Mouse (Mus musculus): ENCODE data around the gene Fth1. TPM values are rescaled to one million over a fixed set of nuclear protein-coding genes. Genes with fewer than 3 reads are reported as not detected.
A peak's percentile ranks its signal among the peaks of the same experiment; 100 is the strongest.

Gene Fth1
- polyA plus RNA-seq, 1 experiment from 2014 or later, result 1,712 TPM

GRCm38 (mm10) chr19:10021981-10022380 is 41.6 kb downstream of the Fth1 start:
- WGBS, result 72% methylated on average over 2 of the region's 2 CpGs
- no peak overlapping the region for H3K4me3 ChIP-seq (ENCODE audit: low read depth, low read length)
- 0 out of 2 replicates have a peak overlapping the region, but pooled peaks have one; percentile 40 for H3K9ac ChIP-seq (ENCODE audit: low read depth, low read length)
- no peak for DNase-seq (ENCODE audit: low spot score)
- peaks cover 42% of the 10 kb centered on the region for H3K4me1 ChIP-seq (ENCODE audit: control insufficient read depth, insufficient read depth, low read length)
- H3K27me3 ChIP-seq (replicated peaks; ENCODE audit: control insufficient read depth, insufficient read depth, low read length), result no peaks in the 10 kb centered on the region
- H3K36me3 ChIP-seq (ENCODE audit: control insufficient read depth, insufficient read depth, low read length), result no peaks in the 10 kb centered on the region; the same call in 1 of the 2 replicates
- no peaks in the 10 kb centered on the region for H3K9me3 ChIP-seq (ENCODE audit: control insufficient read depth, low read length)
- no peak overlapping the region for H3K4me2 ChIP-seq (ENCODE audit: low read depth, low read length)
- H3K27ac ChIP-seq (replicated peaks; ENCODE audit: low read depth, low read length), result no peak overlapping the region
- no peak for ATAC-seq (ENCODE audit: low read depth)

- peak; percentile 68 for DNase-seq (ENCODE audit: low spot score)
- Histone ChIP-seq H3K27ac (replicated peaks; ENCODE audit: low read depth, low read length) (peak overlapping the region; percentile 76), H3K4me1 (ENCODE audit: control insufficient read depth, insufficient read depth, low read length) (peaks cover 38% of the 10 kb centered on the region), H3K4me2 (ENCODE audit: low read depth, low read length) (no peak overlapping the region), H3K36me3 (ENCODE audit: control insufficient read depth, insufficient read depth, low read length) (peaks cover 2% of the 10 kb centered on the region), H3K4me3 (ENCODE audit: low read depth, low read length) (no peak overlapping the region), H3K9ac (ENCODE audit: low read depth, low read length) (peak overlapping the region; percentile 40; the same call in 1 of the 2 replicates), H3K27me3 (replicated peaks; ENCODE audit: control insufficient read depth, insufficient read depth, low read length) (no peaks in the 10 kb centered on the region), H3K9me3 (ENCODE audit: control insufficient read depth, low read length) (no peaks in the 10 kb centered on the region)
- WGBS, result 65% methylated on average over 5 of the region's 5 CpGs
- peak; percentile 30; the same call in 1 of the 2 replicates for ATAC-seq (ENCODE audit: low read depth)
Measured at GRCm38 (mm10) chr19:10022414-10023303, 42.3 kb downstream of the Fth1 start.

DNA sequence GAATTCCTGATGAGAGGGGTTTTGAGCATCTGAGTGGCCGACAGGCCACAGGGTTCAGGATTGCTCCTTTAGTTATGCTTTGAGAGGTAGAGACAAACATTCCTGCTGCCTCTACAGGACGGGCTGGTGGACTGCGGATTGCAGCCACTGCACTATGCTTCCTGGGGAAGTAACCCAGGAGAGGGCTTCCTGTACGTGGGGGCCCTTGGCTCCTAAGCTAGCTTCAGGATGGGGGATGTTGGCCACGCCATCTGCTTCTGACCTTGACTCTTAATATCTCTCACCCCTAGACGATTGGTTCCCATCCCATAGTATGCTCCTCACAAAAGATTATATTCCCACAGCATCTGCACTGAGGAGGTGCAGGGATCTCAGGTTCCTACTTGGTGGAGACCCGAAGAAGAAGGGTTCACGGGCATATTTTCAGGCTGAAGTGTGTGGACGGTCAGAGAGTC is 42.9 kb downstream of the Fth1 start:
- ATAC-seq (ENCODE audit: low read depth) (no peak), DNase-seq (ENCODE audit: low spot score) (no peak)
- Histone ChIP-seq H3K4me3 (ENCODE audit: low read depth, low read length) (no peak overlapping the region), H3K4me2 (ENCODE audit: low read depth, low read length) (no peak overlapping the region), H3K27ac (replicated peaks; ENCODE audit: low read depth, low read length) (peak overlapping the region; percentile 76), H3K4me1 (ENCODE audit: control insufficient read depth, insufficient read depth, low read length) (peaks cover 36% of the 10 kb centered on the region), H3K9me3 (ENCODE audit: control insufficient read depth, low read length) (no peaks in the 10 kb centered on the region), H3K36me3 (ENCODE audit: control insufficient read depth, insufficient read depth, low read length) (peaks cover 9% of the 10 kb centered on the region), H3K9ac (ENCODE audit: low read depth, low read length) (peak overlapping the region; percentile 40; the same call in 1 of the 2 replicates), H3K27me3 (replicated peaks; ENCODE audit: control insufficient read depth, insufficient read depth, low read length) (no peaks in the 10 kb centered on the region)
- 62% methylated on average over 9 of the region's 9 CpGs for WGBS

DNA sequence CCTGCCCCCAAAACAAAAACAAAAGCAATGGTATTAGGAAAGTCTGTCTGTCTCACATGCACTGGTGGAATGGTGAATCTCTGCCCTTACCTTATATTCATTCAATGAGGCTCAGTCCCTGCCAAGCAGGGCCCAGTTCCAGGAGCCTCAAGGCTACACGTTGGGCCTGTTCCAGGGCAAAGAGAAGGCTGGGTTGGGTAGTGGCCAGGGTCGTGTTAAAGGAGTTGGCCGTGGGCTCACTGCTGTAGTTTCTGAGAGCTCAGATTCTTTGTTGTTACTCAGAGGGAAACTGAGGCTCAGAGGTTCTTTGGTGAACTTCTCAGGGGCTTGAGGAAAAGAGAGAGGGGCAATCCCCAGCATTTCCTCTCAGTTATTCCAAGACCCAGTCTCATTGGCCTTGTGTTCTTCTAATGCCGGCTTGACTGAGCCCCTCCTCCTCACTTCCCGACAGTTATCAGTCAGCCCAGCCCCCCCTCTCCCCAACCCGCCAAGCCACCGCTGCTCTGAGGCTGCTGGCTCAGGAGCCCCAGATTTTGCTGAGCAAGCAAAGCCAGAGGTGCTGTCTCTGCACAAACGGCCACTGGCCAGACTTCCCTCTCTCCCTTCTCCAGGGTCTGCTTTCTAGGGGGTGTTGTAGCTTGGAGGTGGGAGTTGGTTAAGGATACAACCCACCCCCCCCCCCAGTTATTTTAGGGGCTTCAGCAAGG is 44.9 kb downstream of the Fth1 start:
- H3K27ac ChIP-seq (replicated peaks; ENCODE audit: low read depth, low read length), result peak overlapping the region; percentile 80
- WGBS, result 18% methylated on average over 8 of the region's 8 CpGs
- peak; percentile 81 for DNase-seq (ENCODE audit: low spot score)
- ATAC-seq (ENCODE audit: low read depth), result peak; percentile 65; the same call in 1 of the 2 replicates
- peak overlapping the region; percentile 20; the same call in 1 of the 2 replicates for H3K4me2 ChIP-seq (ENCODE audit: low read depth, low read length)
- H3K4me1 ChIP-seq (ENCODE audit: control insufficient read depth, insufficient read depth, low read length), result peaks cover 27% of the 10 kb centered on the region
- no peak overlapping the region for H3K9ac ChIP-seq (ENCODE audit: low read depth, low read length)
- H3K36me3 ChIP-seq (ENCODE audit: control insufficient read depth, insufficient read depth, low read length), result peaks cover 24% of the 10 kb centered on the region
- H3K9me3 ChIP-seq (ENCODE audit: control insufficient read depth, low read length), result no peaks in the 10 kb centered on the region
- no peak overlapping the region for H3K4me3 ChIP-seq (ENCODE audit: low read depth, low read length)
- H3K27me3 ChIP-seq (replicated peaks; ENCODE audit: control insufficient read depth, insufficient read depth, low read length), result no peaks in the 10 kb centered on the region

GRCm38 (mm10) chr19:10029746-10030145 is 49.3 kb downstream of the Fth1 start:
- no peak overlapping the region for H3K4me3 ChIP-seq (ENCODE audit: low read depth, low read length)
- 93% methylated on average over 2 of the region's 2 CpGs for WGBS
- H3K4me2 ChIP-seq (ENCODE audit: low read depth, low read length), result no peak overlapping the region
- no peak overlapping the region for H3K9ac ChIP-seq (ENCODE audit: low read depth, low read length)
- H3K27ac ChIP-seq (replicated peaks; ENCODE audit: low read depth, low read length), result no peak overlapping the region
- no peaks in the 10 kb centered on the region for H3K27me3 ChIP-seq (replicated peaks; ENCODE audit: control insufficient read depth, insufficient read depth, low read length)
- DNase-seq (ENCODE audit: low spot score) (no peak), ATAC-seq (ENCODE audit: low read depth) (no peak)
- H3K9me3 ChIP-seq (ENCODE audit: control insufficient read depth, low read length), result no peaks in the 10 kb centered on the region
- peaks cover 31% of the 10 kb centered on the region for H3K36me3 ChIP-seq (ENCODE audit: control insufficient read depth, insufficient read depth, low read length)
- peaks cover 11% of the 10 kb centered on the region; the same call in 1 of the 2 replicates for H3K4me1 ChIP-seq (ENCODE audit: control insufficient read depth, insufficient read depth, low read length)

GRCm38 (mm10) chr19:10033211-10033973 is 53.0 kb downstream of the Fth1 start:
- 41% methylated on average over 8 of the region's 8 CpGs for WGBS
- Histone ChIP-seq H3K36me3 (ENCODE audit: control insufficient read depth, insufficient read depth, low read length) (peaks cover 29% of the 10 kb centered on the region; the same call in 1 of the 2 replicates), H3K4me2 (ENCODE audit: low read depth, low read length) (no peak overlapping the region), H3K27ac (replicated peaks; ENCODE audit: low read depth, low read length) (no peak overlapping the region), H3K27me3 (replicated peaks; ENCODE audit: control insufficient read depth, insufficient read depth, low read length) (no peaks in the 10 kb centered on the region), H3K9ac (ENCODE audit: low read depth, low read length) (no peak overlapping the region), H3K9me3 (ENCODE audit: control insufficient read depth, low read length) (no peaks in the 10 kb centered on the region), H3K4me1 (ENCODE audit: control insufficient read depth, insufficient read depth, low read length) (0 out of 2 replicates have a peak, but pooled peaks cover under 1% of the 10 kb centered on the region), H3K4me3 (ENCODE audit: low read depth, low read length) (no peak overlapping the region)
- ATAC-seq (ENCODE audit: low read depth) (peak; percentile 56), DNase-seq (ENCODE audit: low spot score) (peak; percentile 71)

DNA sequence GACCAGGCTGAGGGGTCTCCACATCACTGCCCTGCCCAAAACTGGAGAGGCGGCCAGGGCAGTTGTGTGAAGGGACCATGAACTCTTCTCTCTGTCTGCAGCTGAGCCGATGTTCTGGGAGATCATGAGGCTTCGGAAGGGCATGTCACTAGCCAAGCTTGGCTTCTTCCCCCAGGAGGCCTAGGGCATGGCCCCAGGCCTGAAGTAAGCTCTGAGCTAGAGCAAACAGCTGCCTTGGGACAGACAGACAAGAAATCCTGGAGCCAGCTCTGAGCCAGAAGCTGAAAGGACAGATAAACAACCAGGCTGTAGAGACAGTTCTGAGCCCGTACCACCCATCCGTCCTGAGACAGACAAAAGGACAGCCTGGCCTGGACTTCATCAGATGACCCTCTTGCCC is 54.0 kb downstream of the Fth1 start:
- H3K4me3 ChIP-seq (ENCODE audit: low read depth, low read length), result no peak overlapping the region
- peaks cover 8% of the 10 kb centered on the region; the same call in 1 of the 2 replicates for H3K4me1 ChIP-seq (ENCODE audit: control insufficient read depth, insufficient read depth, low read length)
- peaks cover 22% of the 10 kb centered on the region; the same call in 1 of the 2 replicates for H3K36me3 ChIP-seq (ENCODE audit: control insufficient read depth, insufficient read depth, low read length)
- H3K9ac ChIP-seq (ENCODE audit: low read depth, low read length), result no peak overlapping the region; the same call in 1 of the 2 replicates
- ATAC-seq (ENCODE audit: low read depth) (no peak), DNase-seq (ENCODE audit: low spot score) (no peak)
- H3K27me3 ChIP-seq (replicated peaks; ENCODE audit: control insufficient read depth, insufficient read depth, low read length), result no peaks in the 10 kb centered on the region
- H3K4me2 ChIP-seq (ENCODE audit: low read depth, low read length), result no peak overlapping the region
- WGBS, result 96% methylated on average over 5 of the region's 5 CpGs
- no peaks in the 10 kb centered on the region for H3K9me3 ChIP-seq (ENCODE audit: control insufficient read depth, low read length)
- no peak overlapping the region for H3K27ac ChIP-seq (replicated peaks; ENCODE audit: low read depth, low read length)
